9 mouse cellular contexts compared by ENCODE assay signal in genomic region chr2:179977344-179978025, GRCm38 (mm10). TPM values are rescaled to one million over a fixed set of nuclear protein-coding genes. Genes with fewer than 3 reads are reported as not detected.
DNase-seq lines count a peak whose midpoint lies in the region; ATAC-seq and TF ChIP-seq lines count a peak whose summit lies in the region.
"Had no signal": no experiment of that assay in that cellular context is flagged by ENCODE, and none has a peak within 500 bp of the region (broad histone marks: within the 10 kb centered on the region; RNA-seq: fewer than 3 reads in every experiment).

No protein-coding gene starts in this region.

- 9% methylated on average over 10 of the region's 10 CpGs for WGBS in forebrain, embryonic 16.5 days
- 15% methylated on average over 10 of the region's 10 CpGs for WGBS in liver, embryonic 14.5 days (ENCODE audit: insufficient replicate concordance)

- H3K4me2 ChIP-seq in forebrain, embryonic 16.5 days (ENCODE audit: low read length): peak overlapping the region; percentile 50
- H3K4me2 ChIP-seq in liver, embryonic 14.5 days (ENCODE audit: low read depth): peak overlapping the region; percentile 81

- ATAC-seq in forebrain, embryonic 16.5 days: no peak
- no peak for ATAC-seq in liver, embryonic 14.5 days (ENCODE audit: insufficient read depth)
- ATAC-seq in granulocyte monocyte progenitor cell, adult 5-6 weeks (replicated peaks; ENCODE audit: poor library complexity, severe bottlenecking): no peak

- peak overlapping the region; percentile 98 for H3K9ac ChIP-seq in forebrain, embryonic 16.5 days (replicated peaks; ENCODE audit: low read depth, low read length)
- peak overlapping the region; percentile 94 for H3K9ac ChIP-seq in liver, embryonic 14.5 days (replicated peaks)

- no peaks in the 10 kb centered on the region for H3K36me3 ChIP-seq in forebrain, embryonic 16.5 days (ENCODE audit: control insufficient read depth, insufficient read depth)
- H3K36me3 ChIP-seq in liver, embryonic 14.5 days (replicated peaks; ENCODE audit: control insufficient read depth, insufficient read depth, low read depth): no peaks in the 10 kb centered on the region

- TF ChIP-seq EP300 in liver, embryonic 14.5 days (IDR thresholded peaks at IDR 0.05; ENCODE audit: low read depth): no peak

- H3K27me3 ChIP-seq in forebrain, embryonic 16.5 days (replicated peaks; ENCODE audit: control insufficient read depth, insufficient read depth, low read length): no peaks in the 10 kb centered on the region
- H3K27me3 ChIP-seq in liver, embryonic 14.5 days (ENCODE audit: control insufficient read depth, insufficient read depth, low read length): no peaks in the 10 kb centered on the region
- H3K27me3 ChIP-seq: Patski had no signal

- no peak for DNase-seq in gastrocnemius, adult 2 months
- DNase-seq in gastrocnemius, postnatal 36 days: no peak
- peak; percentile 26 for DNase-seq in retina, embryonic 14.5 days (ENCODE audit: low spot score)
- no peak for DNase-seq in retina, postnatal 1 day
- no peak for DNase-seq in liver, embryonic 14.5 days (ENCODE audit: low read depth in 3 of 3, low spot score in 3 of 3)
- no peak for DNase-seq in spleen, adult 18-20 months

- H3K9me3 ChIP-seq in forebrain, embryonic 16.5 days (ENCODE audit: control insufficient read depth, low read length): no peaks in the 10 kb centered on the region
- no peaks in the 10 kb centered on the region for H3K9me3 ChIP-seq in liver, embryonic 14.5 days (ENCODE audit: control insufficient read depth, low read length)

- H3K27ac ChIP-seq in gastrocnemius, adult 2 months: peak overlapping the region; percentile 100
- H3K27ac ChIP-seq in forebrain, embryonic 16.5 days (ENCODE audit: low read length): peak overlapping the region; percentile 91; the same call in 1 of the 2 replicates
- H3K27ac ChIP-seq in liver, embryonic 14.5 days: peak overlapping the region; percentile 69; the same call in 1 of the 2 replicates

- no peak for TF ChIP-seq CTCF in gastrocnemius, adult 2 months (IDR thresholded peaks at IDR 0.05)
- no peak for TF ChIP-seq CTCF in liver, embryonic 14.5 days (IDR thresholded peaks at IDR 0.05; ENCODE audit: low read depth)

- intact Hi-C loops in gastrocnemius, adult 2 months (cut with DNase I): loop anchor here (2.0 to 5.0 kb wide), 2 partner anchors 61 to 65 kb away; partner anchors contain the start of genes Psma7 and Ss18l1
- intact Hi-C loops in gastrocnemius, postnatal 36 days (cut with DNase I): loop anchor here (2.0 to 10.0 kb wide), 3 partner anchors 47 to 277 kb away; partner anchors contain the start of genes Lsm14b, Psma7, Rps21 and Ss18l1

- H3K4me3 ChIP-seq in gastrocnemius, adult 2 months: peak overlapping the region; percentile 99
- H3K4me3 ChIP-seq in forebrain, embryonic 16.5 days (replicated peaks; ENCODE audit: low read length): peak overlapping the region; percentile 89
- peak overlapping the region; percentile 78 to 87 for H3K4me3 ChIP-seq in liver, embryonic 14.5 days (ENCODE audit: insufficient read depth in 1 of 2, low read depth in 2 of 2, low read length in 2 of 2)

- peaks cover 30% of the 10 kb centered on the region for H3K4me1 ChIP-seq in forebrain, embryonic 16.5 days (replicated peaks; ENCODE audit: control insufficient read depth, insufficient read depth, low read length)
- peaks cover 18 to 30% of the 10 kb centered on the region in 2 experiments for H3K4me1 ChIP-seq in liver, embryonic 14.5 days (replicated peaks; ENCODE audit: control insufficient read depth in 2 of 2, insufficient read depth in 2 of 2, low read length in 1 of 2)

RNA-seq across cellular contexts. Expression of gene Taf4, which starts 1.0 kb away (rescaled TPM):
- total RNA-seq in gastrocnemius, adult 2 months (2021): 10 to 100 TPM; 10.5 to 10.9 TPM
- 1 to 10 TPM; 6.6 to 8.3 TPM for total RNA-seq in gastrocnemius, postnatal 36 days (2021)
- polyA plus RNA-seq in forebrain, embryonic 16.5 days (2015; fragmentation: Nextera tagmentation; extraction: Ambion mirVana): 4.4 and 4.5 TPM in 2 replicates
- 4.3 and 5.7 TPM in 2 replicates for polyA plus RNA-seq in liver, embryonic 14.5 days (2012; rRNA removed)
- polyA plus RNA-seq in liver, embryonic 14.5 days (2014; fragmentation: Nextera tagmentation; extraction: Ambion mirVana): 2.1 and 2.3 TPM in 2 replicates
- total RNA-seq in granulocyte monocyte progenitor cell, adult 5-6 weeks (2014; fragmentation: Nextera tagmentation): 12.6 and 17.2 TPM in 2 replicates
- total RNA-seq in granulocyte monocyte progenitor cell, adult 5-6 weeks (2017): 13.5 and 14.1 TPM in 2 replicates

RNA-seq across cellular contexts. Expression of gene Lsm14b, which starts 47.3 kb away (rescaled TPM):
- total RNA-seq in gastrocnemius, adult 2 months (2021): 10 to 100 TPM; 46.2 to 48.3 TPM
- total RNA-seq in gastrocnemius, postnatal 36 days (2021): 10 to 100 TPM; 41.4 to 45.1 TPM
- 23.8 and 26.1 TPM in 2 replicates for polyA plus RNA-seq in forebrain, embryonic 16.5 days (2015; fragmentation: Nextera tagmentation; extraction: Ambion mirVana)
- polyA plus RNA-seq in liver, embryonic 14.5 days (2012; rRNA removed): 6.0 and 10.7 TPM in 2 replicates
- 1.5 and 1.7 TPM in 2 replicates for polyA plus RNA-seq in liver, embryonic 14.5 days (2014; fragmentation: Nextera tagmentation; extraction: Ambion mirVana)
- 11.6 and 17.2 TPM in 2 replicates for total RNA-seq in granulocyte monocyte progenitor cell, adult 5-6 weeks (2014; fragmentation: Nextera tagmentation)
- 20.2 and 22.3 TPM in 2 replicates for total RNA-seq in granulocyte monocyte progenitor cell, adult 5-6 weeks (2017)
